Mouse (Mus musculus): ENCODE data around the gene Apba2.

Gene Apba2

DNA sequence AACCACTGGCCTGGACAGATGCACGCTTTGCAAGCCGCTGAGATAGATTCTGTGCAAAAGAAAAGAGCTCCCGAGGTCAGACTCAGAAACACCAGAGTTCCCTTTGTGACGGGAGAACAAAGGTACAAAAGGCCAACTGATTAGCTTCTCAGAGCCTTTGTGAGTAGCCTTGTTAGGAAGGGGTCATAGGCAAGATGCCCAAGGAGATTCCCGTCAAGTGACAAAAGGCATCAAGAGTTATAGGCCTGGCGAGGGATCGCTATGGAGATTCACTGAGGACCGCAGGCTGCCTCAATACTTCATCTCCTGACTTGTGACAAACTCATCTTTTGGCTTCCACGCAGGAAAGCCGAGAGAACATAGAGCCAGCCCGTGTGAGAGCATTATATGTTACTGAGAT, 237.6 kb downstream of the Apba2 start:
- DNase-seq = no peak

DNA sequence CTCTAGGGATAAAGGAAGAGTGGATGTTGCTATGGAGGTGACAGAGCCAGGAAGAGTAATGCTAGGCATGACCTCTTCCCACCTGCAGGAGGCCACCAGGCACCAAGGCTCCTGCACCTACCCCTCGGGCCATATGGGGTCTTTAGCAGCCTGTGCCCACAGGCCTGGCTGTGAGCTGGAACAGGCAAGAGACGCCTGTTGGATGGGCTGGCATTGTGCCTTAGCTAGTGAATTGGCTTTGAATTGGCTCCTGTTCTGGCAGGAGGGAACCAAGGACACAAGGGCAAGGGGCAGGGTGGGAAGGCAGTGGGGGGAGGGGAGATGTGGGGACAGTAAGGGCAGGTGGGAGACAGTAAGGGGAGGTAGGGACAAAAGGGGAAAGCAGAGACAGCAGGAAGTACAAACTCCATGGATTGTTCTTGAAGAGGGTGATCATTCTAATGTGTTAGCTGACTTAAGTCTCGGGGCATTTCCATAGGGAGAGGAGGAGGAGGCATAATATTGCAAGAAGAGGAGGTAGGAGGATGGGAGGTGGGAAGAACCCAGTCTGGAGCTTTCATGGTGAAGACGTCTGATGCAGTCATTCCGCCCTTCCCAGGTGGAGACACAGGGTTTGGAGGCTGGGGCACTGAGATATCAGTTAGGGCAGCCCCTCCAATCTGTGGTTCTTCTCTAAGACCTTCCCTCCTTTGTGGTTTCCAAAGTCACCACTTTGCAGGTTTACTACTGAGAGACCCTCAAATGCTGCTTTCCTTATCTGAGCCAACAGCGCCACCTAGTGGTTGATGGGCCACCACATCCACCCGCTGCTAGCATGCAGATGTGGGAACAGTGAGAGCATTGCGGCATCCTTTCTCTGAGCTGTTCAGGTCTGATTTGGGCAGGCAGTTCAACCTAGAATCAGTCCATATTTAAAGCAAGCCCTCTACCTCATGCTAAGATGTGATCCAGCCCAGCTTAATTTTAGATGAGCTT, 240.1 kb downstream of the Apba2 start:
- DNase-seq = peak; percentile 88

DNA sequence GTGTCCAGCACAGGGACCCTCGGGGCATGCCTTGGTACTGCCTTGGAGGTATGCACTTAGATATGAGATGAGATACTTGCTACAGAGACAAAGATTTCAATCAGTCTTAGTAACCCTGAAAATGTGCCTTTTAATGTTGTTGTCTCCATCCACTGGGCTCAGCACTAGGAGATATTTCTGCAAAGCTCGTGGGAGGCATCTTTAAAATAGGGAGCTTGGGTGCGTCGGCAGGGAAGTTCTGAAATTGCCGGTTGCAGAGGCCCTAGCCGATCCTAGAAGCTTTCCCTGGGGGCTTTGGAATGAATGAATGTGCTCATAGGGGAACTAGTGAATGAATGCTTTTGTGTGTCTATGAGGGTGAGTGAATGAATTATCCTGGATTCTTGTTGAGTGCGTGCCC, 242.1 kb downstream of the Apba2 start:
- no peak for DNase-seq

- DNase-seq = peak; percentile 70
These were observed 250.0 kb downstream of the Apba2 start for GRCm38 (mm10) chr7:64751465-64751864.

DNA sequence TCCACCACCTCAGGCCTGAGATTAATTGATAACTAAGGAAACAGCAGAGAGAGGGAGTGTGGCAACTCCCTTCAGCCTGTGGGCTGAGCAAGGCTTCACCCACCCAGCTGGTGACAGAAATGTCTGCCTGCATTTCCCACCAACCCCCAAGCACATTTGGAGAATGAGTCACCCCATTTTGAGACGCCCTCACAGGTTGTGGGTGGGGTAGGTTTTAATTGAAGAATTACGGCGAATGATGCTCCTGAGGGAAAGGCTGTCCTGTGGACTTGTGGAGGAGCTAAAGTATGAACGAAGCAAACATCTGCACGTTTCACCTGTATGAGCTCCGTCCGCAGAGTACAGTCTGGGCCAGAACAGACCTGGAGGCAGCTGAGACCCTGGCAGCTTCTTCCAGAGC, 250.6 kb downstream of the Apba2 start:
- no peak for DNase-seq

DNA sequence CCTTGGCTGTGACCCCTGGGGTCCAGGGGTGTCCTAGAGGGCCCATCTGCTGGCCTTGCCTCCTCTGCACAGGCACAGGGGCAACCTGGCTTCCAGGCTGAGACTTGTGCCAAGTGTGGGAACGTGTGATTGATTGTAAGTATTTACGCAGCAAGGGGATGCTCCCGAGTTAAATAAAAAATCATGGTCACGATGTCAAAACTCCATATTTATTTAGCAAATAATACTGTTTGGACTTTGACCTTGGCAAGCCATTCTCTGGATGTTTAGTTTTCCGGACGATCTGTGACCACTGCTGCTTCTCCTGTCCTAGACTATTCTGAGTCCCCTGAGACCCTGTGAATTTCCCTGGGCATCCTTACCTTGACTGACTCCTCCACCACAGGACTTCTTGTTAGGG, 252.2 kb downstream of the Apba2 start:
- DNase-seq = peak; percentile 10

- DNase-seq = peak; percentile 22
These were observed 252.7 kb downstream of the Apba2 start for GRCm38 (mm10) chr7:64754161-64754560.

- no peak for DNase-seq
These were observed 253.6 kb downstream of the Apba2 start for GRCm38 (mm10) chr7:64755141-64755540.

DNA sequence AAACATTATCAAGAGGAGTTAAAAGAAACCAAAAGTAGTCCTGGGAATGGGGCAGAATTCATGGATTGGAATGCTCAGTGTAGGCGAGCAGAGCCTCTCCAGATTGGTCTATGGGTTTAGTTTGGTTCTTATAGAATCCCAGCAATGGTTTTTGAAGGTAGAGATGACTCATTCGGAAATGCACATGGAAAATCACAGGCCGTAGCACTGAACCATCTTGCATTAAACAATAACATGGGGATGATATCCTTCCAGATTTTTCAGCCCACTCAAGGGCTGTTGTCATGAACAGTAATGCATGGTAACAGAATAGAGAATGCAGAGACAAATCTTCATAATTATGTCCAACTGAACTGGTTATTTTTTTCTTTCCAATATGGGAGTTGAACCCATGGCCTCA, 264.1 kb downstream of the Apba2 start:
- no peak for DNase-seq

DNA sequence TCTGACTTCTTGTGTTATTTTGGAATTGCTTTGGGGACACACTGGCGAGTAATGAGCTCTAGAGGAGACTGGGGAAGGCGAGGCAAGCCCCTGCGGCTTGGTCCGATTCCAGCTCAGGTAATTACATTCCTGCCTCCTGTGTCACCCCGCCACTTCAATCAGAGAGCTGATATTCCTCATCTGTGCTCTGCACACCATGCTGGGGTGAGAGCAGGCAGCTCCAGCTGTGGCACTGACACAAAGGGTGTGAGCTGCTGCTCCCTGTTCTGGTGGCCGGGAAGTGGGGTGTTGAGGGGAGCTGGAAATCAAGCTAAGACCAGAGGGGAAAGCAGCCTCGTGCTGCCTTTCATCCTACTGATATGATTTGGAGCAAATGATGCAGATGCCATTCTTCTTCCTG, 268.3 kb downstream of the Apba2 start:
- DNase-seq = no peak

DNA sequence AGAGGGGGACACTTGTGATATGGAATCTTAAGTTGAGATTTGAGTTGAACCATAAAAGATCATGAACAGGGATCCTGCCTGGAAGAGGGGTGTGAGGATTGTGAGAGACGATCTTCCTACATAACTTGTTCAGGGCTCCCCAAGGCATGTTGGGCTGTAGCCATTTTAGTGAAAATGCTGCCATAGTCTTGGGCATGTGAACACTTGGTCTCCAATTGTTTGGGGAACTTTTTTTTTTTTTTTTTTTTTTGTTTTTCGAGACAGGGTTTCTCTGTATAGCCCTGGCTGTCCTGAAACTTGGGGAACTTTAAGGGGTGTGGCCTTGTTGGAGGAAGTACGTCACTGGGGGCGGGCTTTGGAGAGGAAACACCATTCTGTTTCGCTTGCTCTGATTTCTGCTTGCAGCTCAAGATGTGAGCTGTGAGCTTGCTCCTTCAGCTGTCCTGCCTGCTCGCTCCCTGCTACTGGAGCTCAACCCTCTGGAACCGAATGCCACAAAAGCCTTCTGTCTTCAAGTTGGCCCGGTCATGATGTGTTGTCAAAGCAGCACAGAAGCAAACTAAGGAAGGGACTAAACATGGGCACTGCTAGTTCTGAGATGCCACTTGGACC, 269.4 kb downstream of the Apba2 start:
- DNase-seq = peak; percentile 41

DNA sequence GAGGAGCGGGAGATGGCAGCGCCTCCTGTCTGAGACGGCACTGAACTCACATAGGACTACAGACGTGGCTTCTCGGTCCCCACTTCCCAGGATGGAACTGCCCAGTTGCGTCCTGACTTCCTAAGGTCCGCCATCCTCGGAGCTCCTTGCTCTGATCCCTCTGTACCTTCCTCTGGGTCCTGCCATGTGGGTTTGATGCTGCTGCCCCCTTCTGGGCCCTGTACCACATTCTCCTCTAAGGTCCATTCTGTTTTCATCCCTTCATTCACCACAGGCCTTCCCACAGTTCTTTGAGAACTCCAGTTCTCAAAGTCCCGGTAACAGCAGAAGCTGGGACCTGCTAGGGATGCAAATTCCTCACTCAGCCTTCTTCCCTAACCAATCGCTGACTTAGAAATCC, 272.0 kb downstream of the Apba2 start:
- no peak for DNase-seq

GRCm38 (mm10) chr7:64776708-64777489, 275.4 kb downstream of the Apba2 start:
- no peak for DNase-seq

- no peak for DNase-seq
These were observed 278.0 kb downstream of the Apba2 start for GRCm38 (mm10) chr7:64779501-64779900.

DNA sequence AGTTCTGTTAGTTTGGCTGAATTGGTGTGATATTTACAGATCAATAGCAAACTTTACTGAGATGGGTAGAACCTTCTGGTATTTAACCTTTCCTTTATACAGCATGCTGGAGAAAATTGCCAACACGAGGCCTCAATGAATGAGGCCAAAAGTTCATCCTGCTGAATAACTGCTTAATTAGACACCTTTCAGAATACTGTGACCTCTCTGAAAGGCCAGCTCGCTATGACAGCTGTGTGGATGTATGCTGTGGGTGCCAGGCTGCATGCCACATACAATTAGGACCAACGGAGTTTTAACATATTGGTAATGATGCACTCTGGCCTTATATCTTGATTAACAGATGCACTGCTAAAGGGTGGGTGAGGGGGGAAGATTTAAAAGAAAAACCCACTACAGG, 283.5 kb downstream of the Apba2 start:
- DNase-seq = no peak

- DNase-seq = no peak
These were observed 289.6 kb downstream of the Apba2 start for GRCm38 (mm10) chr7:64791145-64791544.

DNA sequence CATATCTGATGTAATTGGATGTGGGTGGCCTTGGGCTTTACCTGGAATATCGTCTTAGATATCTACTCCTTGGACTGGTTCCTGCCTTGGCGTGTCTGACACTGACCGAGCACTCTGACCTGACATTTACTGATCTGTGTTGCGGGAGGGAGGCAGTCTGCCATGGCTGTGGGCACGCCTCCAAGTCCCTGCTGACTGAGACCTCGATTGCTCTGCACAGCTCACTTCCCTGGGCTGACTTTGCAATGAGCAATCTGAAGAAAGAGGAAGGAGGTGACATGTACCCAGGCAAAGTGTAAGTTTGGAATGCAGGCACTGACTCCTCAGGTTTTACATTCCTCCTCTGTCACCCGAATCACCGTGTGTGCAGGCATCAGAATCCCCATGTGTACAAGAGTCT, 290.5 kb downstream of the Apba2 start:
- peak; percentile 40 for DNase-seq

- no peak for DNase-seq
These were observed 294.0 kb downstream of the Apba2 start for GRCm38 (mm10) chr7:64795554-64795953.
